Mouse (Mus musculus): Measurements from ENCODE around the gene Cdc25b. TPM values are rescaled to one million over a fixed set of nuclear protein-coding genes. Genes with fewer than 3 reads are reported as not detected.

The Cdc25b gene
- total and polyA plus RNA-seq, 3 experiments, result 12.6 to 34.5 TPM; not detected in 1

- H3K9ac ChIP-seq (ENCODE audit: control insufficient read depth, low read depth, low read length, poor library complexity, severe bottlenecking), result peak overlapping the region; percentile 70
- TF ChIP-seq SMC3 (IDR thresholded peaks at IDR 0.05; ENCODE audit: low read depth, low read length) (no peak), MAZ (IDR thresholded peaks at IDR 0.05; ENCODE audit: low read depth, low read length) (peak; percentile 71; the same call in 1 of the 2 replicates), MEF2A (IDR thresholded peaks at IDR 0.05; ENCODE audit: extremely low read depth, insufficient replicate concordance, low read depth, low read length, poor library complexity, severe bottlenecking) (no peak), RCOR1 (IDR thresholded peaks at IDR 0.05; ENCODE audit: low read depth, low read length) (peak; percentile 48), GATA1 (IDR thresholded peaks at IDR 0.05; ENCODE audit: low read depth, low read length) (no peak), ETS1 (IDR thresholded peaks at IDR 0.05; ENCODE audit: low read depth, low read length) (0 out of 2 replicates have a peak, but pooled peaks have one; percentile 27), TAL1 (IDR thresholded peaks at IDR 0.05; ENCODE audit: low read length) (peak; percentile 66), CHD2 (IDR thresholded peaks at IDR 0.05; ENCODE audit: low read length) (no peak), MYB (IDR thresholded peaks at IDR 0.05; ENCODE audit: low read depth, low read length) (no peak; the same call in 1 of the 2 replicates), USF1 (IDR thresholded peaks at IDR 0.05; ENCODE audit: low read depth, low read length) (no peak), USF2 (IDR thresholded peaks at IDR 0.05; ENCODE audit: borderline replicate concordance in 1 of 2, insufficient read depth in 1 of 2, low read depth in 1 of 2, low read length in 2 of 2) (no peak), MXI1 (IDR thresholded peaks at IDR 0.05; ENCODE audit: low read depth, low read length) (peak; percentile 15), EP300 (IDR thresholded peaks at IDR 0.05; ENCODE audit: low read depth in 1 of 2, low read length in 2 of 2) (peak in 1 of 2 experiments; percentile 69; a peak in 2 of 4 replicates), NELFE (IDR thresholded peaks at IDR 0.05; ENCODE audit: low read depth, low read length) (no peak), POLR2AphosphoS2 (IDR thresholded peaks at IDR 0.05; ENCODE audit: low read length) (no peak), TCF12 (IDR thresholded peaks at IDR 0.05; ENCODE audit: low read depth, low read length) (peak; percentile 84)
- no peaks in the 10 kb centered on the region for H3K9me3 ChIP-seq (replicated peaks; ENCODE audit: insufficient read depth, low read length)
- peaks cover 0 to 27% of the 10 kb centered on the region in 2 experiments; a peak in 2 of 4 replicates for H3K36me3 ChIP-seq (ENCODE audit: control insufficient read depth in 1 of 2, insufficient read depth in 2 of 2, low read length in 2 of 2)
- H3K4me1 ChIP-seq (ENCODE audit: control insufficient read depth in 1 of 2, insufficient read depth in 2 of 2, low read length in 2 of 2), result peaks cover 7 to 57% of the 10 kb centered on the region in 2 experiments; a peak in 3 of 4 replicates
- H3K4me3 ChIP-seq (ENCODE audit: control insufficient read depth in 1 of 2, insufficient read depth in 1 of 2, low read depth in 2 of 2, low read length in 2 of 2), result peak overlapping the region; percentile 56 to 73
- H3K79me2 ChIP-seq (ENCODE audit: control insufficient read depth, insufficient read depth, low read length, poor library complexity), result peaks cover 1% of the 10 kb centered on the region; the same call in 1 of the 2 replicates
- H3K27me3 ChIP-seq (ENCODE audit: control insufficient read depth in 1 of 2, insufficient read depth in 2 of 2, low read length in 2 of 2), result no peaks in the 10 kb centered on the region
- peak; percentile 67 for DNase-seq (ENCODE audit: low read depth, low spot score)
- peak overlapping the region; percentile 68 for H3K27ac ChIP-seq (ENCODE audit: control insufficient read depth, low read depth, low read length)
Measured at GRCm38 (mm10) chr2:131209125-131209795, 22.5 kb downstream of the Cdc25b start.

GRCm38 (mm10) chr2:131209969-131210792 is 23.4 kb downstream of the Cdc25b start:
- Histone ChIP-seq H3K27me3 (ENCODE audit: control insufficient read depth in 1 of 2, insufficient read depth in 2 of 2, low read length in 2 of 2) (no peaks in the 10 kb centered on the region), H3K4me3 (ENCODE audit: control insufficient read depth in 1 of 2, insufficient read depth in 1 of 2, low read depth in 2 of 2, low read length in 2 of 2) (peak overlapping the region; percentile 71 to 73), H3K79me2 (ENCODE audit: control insufficient read depth, insufficient read depth, low read length, poor library complexity) (peaks cover 1% of the 10 kb centered on the region; the same call in 1 of the 2 replicates), H3K4me1 (ENCODE audit: control insufficient read depth in 1 of 2, insufficient read depth in 2 of 2, low read length in 2 of 2) (peaks cover 4 to 54% of the 10 kb centered on the region in 2 experiments; a peak in 3 of 4 replicates), H3K9me3 (replicated peaks; ENCODE audit: insufficient read depth, low read length) (no peaks in the 10 kb centered on the region), H3K9ac (ENCODE audit: control insufficient read depth, low read depth, low read length, poor library complexity, severe bottlenecking) (peak overlapping the region; percentile 82), H3K27ac (ENCODE audit: control insufficient read depth, low read depth, low read length) (peak overlapping the region; percentile 81), H3K36me3 (ENCODE audit: control insufficient read depth in 1 of 2, insufficient read depth in 2 of 2, low read length in 2 of 2) (peaks cover 0 to 20% of the 10 kb centered on the region in 2 experiments; a peak in 2 of 4 replicates)
- DNase-seq (ENCODE audit: low read depth, low spot score), result peak; percentile 95
- TF ChIP-seq CHD1 (IDR thresholded peaks at IDR 0.05; ENCODE audit: low read depth, low read length) (no peak), POLR2A (IDR thresholded peaks at IDR 0.05; ENCODE audit: control insufficient read depth in 1 of 2, insufficient read depth in 1 of 2, low read depth in 1 of 2, low read length in 2 of 2, poor library complexity in 1 of 2) (peak in 1 of 2 experiments; percentile 66; a peak in 2 of 4 replicates), SIN3A (IDR thresholded peaks at IDR 0.05; ENCODE audit: low read length) (peak; percentile 91), CHD2 (IDR thresholded peaks at IDR 0.05; ENCODE audit: low read length) (no peak), RCOR1 (IDR thresholded peaks at IDR 0.05; ENCODE audit: low read depth, low read length) (0 out of 2 replicates have a peak, but pooled peaks have one; percentile 11), ZMIZ1 (IDR thresholded peaks at IDR 0.05; ENCODE audit: low read depth, low read length) (no peak), NELFE (IDR thresholded peaks at IDR 0.05; ENCODE audit: low read depth, low read length) (peak; percentile 56), TAL1 (IDR thresholded peaks at IDR 0.05; ENCODE audit: low read length) (no peak), MYB (IDR thresholded peaks at IDR 0.05; ENCODE audit: low read depth, low read length) (no peak), POLR2AphosphoS2 (IDR thresholded peaks at IDR 0.05; ENCODE audit: low read length) (peak; percentile 49; the same call in 1 of the 2 replicates), JUND (IDR thresholded peaks at IDR 0.05; ENCODE audit: low read depth, low read length) (no peak), MXI1 (IDR thresholded peaks at IDR 0.05; ENCODE audit: low read depth, low read length) (peak; percentile 56; the same call in 1 of the 2 replicates), ETS1 (IDR thresholded peaks at IDR 0.05; ENCODE audit: low read depth, low read length) (no peak; the same call in 1 of the 2 replicates), CTCF (IDR thresholded peaks at IDR 0.05 in 2 of 3, conservative IDR thresholded peaks at IDR 0.05 in 1 of 3; ENCODE audit: control insufficient read depth in 1 of 3, insufficient read depth in 1 of 3, low read depth in 2 of 3, low read length in 3 of 3, poor library complexity in 1 of 3, severe bottlenecking in 1 of 3) (peak; percentile 78 to 86 (median 80)), SMC3 (IDR thresholded peaks at IDR 0.05; ENCODE audit: low read depth, low read length) (peak; percentile 64), NRF1 (IDR thresholded peaks at IDR 0.05; ENCODE audit: insufficient read depth, low read depth, low read length, poor library complexity, severe bottlenecking) (0 out of 2 replicates have a peak, but pooled peaks have one; percentile 20), ELF1 (IDR thresholded peaks at IDR 0.05; ENCODE audit: low read depth, low read length) (peak; percentile 65; the same call in 1 of the 2 replicates), KAT2A (conservative IDR thresholded peaks at IDR 0.05; ENCODE audit: low read depth, low read length) (peak; percentile 86)
